Mouse (Mus musculus) WW6 (cell line): Measurements from ENCODE around the gene Man2a1.

Source experiments
- DNase-seq: peaks from one replicate; pipeline ENCODE4 v3.0.0-alpha.2; 2013; ENCODE audit warnings: low read depth, low spot score

Gene Man2a1

GRCm38 (mm10) chr17:64600372-64601090, at the start of gene Man2a1:
Man2a1 (plus strand) TSS chr17:64600736.
- DNase-seq: peak; percentile 50

GRCm38 (mm10) chr17:64553358-64553757, 47.2 kb upstream of the Man2a1 start:
- DNase-seq: no peak

GRCm38 (mm10) chr17:64554901-64555300, 45.6 kb upstream of the Man2a1 start:
- DNase-seq: no peak

- no peak for DNase-seq
Measured at GRCm38 (mm10) chr17:64556661-64557445, 43.7 kb upstream of the Man2a1 start.

- DNase-seq: no peak
Measured at GRCm38 (mm10) chr17:64558994-64559540, 41.5 kb upstream of the Man2a1 start.

- no peak for DNase-seq
Measured at GRCm38 (mm10) chr17:64566435-64566834, 34.1 kb upstream of the Man2a1 start.

GRCm38 (mm10) chr17:64567546-64567945, 33.0 kb upstream of the Man2a1 start:
- DNase-seq: no peak

GRCm38 (mm10) chr17:64573981-64574380, 26.6 kb upstream of the Man2a1 start:
- no peak for DNase-seq

GRCm38 (mm10) chr17:64575240-64575639, 25.3 kb upstream of the Man2a1 start:
- peak; percentile 42 for DNase-seq

- DNase-seq: no peak
Measured at GRCm38 (mm10) chr17:64577485-64577884, 23.1 kb upstream of the Man2a1 start.

GRCm38 (mm10) chr17:64578346-64578745, 22.2 kb upstream of the Man2a1 start:
- DNase-seq: no peak

GRCm38 (mm10) chr17:64579696-64580095, 20.8 kb upstream of the Man2a1 start:
- DNase-seq: no peak

- DNase-seq: no peak
Measured at GRCm38 (mm10) chr17:64581133-64581532, 19.4 kb upstream of the Man2a1 start.

- no peak for DNase-seq
Measured at GRCm38 (mm10) chr17:64581962-64582361, 18.6 kb upstream of the Man2a1 start.

- DNase-seq: no peak
Measured at GRCm38 (mm10) chr17:64590483-64590882, 10.1 kb upstream of the Man2a1 start.

GRCm38 (mm10) chr17:64591366-64591765, 9.2 kb upstream of the Man2a1 start:
- no peak for DNase-seq

- DNase-seq: no peak
Measured at GRCm38 (mm10) chr17:64592355-64592754, 8.2 kb upstream of the Man2a1 start.

- DNase-seq: no peak
Measured at GRCm38 (mm10) chr17:64592788-64593187, 7.7 kb upstream of the Man2a1 start.

GRCm38 (mm10) chr17:64597770-64598169, 2.8 kb upstream of the Man2a1 start:
- peak; percentile 46 for DNase-seq

GRCm38 (mm10) chr17:64599916-64600315, 620 bp upstream of the Man2a1 start:
- DNase-seq: no peak

GRCm38 (mm10) chr17:64601091-64601750, 685 bp downstream of the Man2a1 start:
- DNase-seq: peak; percentile 7
